Mouse (Mus musculus) left cerebral cortex, adult 18-20 months (tissue): ENCODE measurements around the gene Gm11146. TPM values are rescaled to one million over a fixed set of nuclear protein-coding genes. Genes with fewer than 3 reads are reported as not detected.

Experiments used
- DNase-seq, 2 experiments: peaks; one replicate each; pipeline ENCODE4 v3.0.0; 2021 to 2022; ENCODE audit warnings: low spot score in 2 of 2, mixed read lengths in 1 of 2
- microRNA-seq, 2 experiments: library from miRNA; unstranded; fragments of <30 nt; microRNA quantifications; one replicate each; pipeline ENCODE4 v1.2.0; 2021
- total RNA-seq, 2 experiments: library from RNA; stranded (reverse); gene quantifications; 2 replicates each; pipeline ENCODE4 v1.2.3; 2021

Gm11146 gene
- total RNA-seq, 2 experiments from 2014 or later: not detected

DNA sequence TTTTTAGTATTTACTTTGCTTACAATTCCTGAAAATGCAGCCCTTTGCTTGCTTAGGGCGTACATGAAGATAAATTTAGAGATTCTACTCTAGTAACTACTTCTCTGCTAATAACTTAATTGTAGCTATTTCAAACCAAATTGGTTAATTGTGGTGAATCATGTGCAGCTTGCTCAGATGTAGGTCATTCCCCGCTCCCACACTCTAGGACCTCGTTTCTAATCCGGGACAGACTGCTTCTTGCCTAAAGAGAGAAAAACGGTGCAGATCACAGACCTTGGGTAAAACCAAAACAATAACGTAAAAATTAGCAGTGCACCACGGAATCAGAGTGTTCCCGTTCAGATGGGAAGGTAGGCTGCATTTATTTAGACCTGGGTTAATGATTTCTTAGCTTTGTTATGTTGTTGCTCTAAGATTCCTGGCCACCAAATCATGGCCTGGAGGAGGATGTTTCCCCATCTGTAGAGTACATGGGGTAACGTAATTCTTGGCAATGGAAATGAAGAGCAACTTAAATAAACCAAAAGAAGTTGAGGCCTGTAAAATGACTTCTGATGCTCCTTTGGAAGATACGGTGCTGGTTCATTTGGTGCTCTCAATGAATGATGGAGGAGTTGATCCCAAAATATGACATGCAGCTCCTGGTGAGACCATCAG, 45.3 kb downstream of the Gm11146 start:
- DNase-seq: no peak

DNA sequence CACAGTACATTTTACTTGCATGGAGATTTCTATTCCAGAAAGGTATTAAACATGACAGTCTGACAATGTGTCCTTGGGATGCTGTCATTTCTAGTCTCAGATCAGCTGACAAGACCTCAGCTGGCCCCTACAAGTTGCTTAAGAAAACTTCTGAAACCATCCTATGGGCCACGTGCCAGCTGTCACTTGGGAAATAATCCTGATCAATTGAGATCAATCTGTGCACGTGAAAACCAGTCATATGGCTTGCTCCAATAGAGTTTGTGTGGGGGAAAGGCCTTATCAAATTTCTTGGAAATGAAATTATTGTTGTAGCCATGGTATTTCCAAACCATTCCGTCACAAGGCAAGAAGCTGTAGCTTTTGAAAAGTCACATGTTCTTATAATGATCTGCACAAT, 50.8 kb downstream of the Gm11146 start:
- no peak for DNase-seq

Small RNAs within 50 kb of the gene (microRNA-seq; reads per million reads assigned to microRNA genes)
- gene Mir125b-2 (318 to 427 reads per million in 2 experiments), gene Mir99a (10,382 to 16,670 reads per million in 2 experiments), gene Mirlet7c-1 (366 to 426 reads per million in 2 experiments)
